Mouse (Mus musculus) lung, embryonic 16.5 days (tissue): ENCODE data around the gene Gpld1. TPM values are rescaled to one million over a fixed set of nuclear protein-coding genes. Genes with fewer than 3 reads are reported as not detected.

Experiments
- ATAC-seq: fragments of 200-750 bp; cut with Nextera tagmentation; 2 replicates; pipeline ENCODE4 v1.8.0; 2017; ENCODE audit warnings: low read depth, mild to moderate bottlenecking, moderate library complexity
- H3K27ac ChIP-seq: fragments of 300-500 bp; sonication (generic); 2 replicates; pipeline ENCODE4 v1.5.1; 2014; ENCODE audit warnings: mild to moderate bottlenecking, control low read depth, low read length
- H3K27me3 ChIP-seq: fragments of 300-500 bp; sonication (generic); 2 replicates; pipeline ENCODE4 v1.6.1; 2014; ENCODE audit warnings: low read depth, low read length, mixed read lengths; ENCODE audit not compliant: control insufficient read depth, insufficient read depth
- H3K36me3 ChIP-seq: fragments of 300-500 bp; sonication (generic); 2 replicates; pipeline ENCODE4 v1.6.1; 2014; ENCODE audit warnings: low read length; ENCODE audit not compliant: control insufficient read depth, insufficient read depth
- H3K4me1 ChIP-seq: fragments of 300-500 bp; sonication (generic); replicated peaks from 2 replicates; pipeline ENCODE4 v1.6.1; 2014; ENCODE audit warnings: low read length, mixed read lengths; ENCODE audit not compliant: control insufficient read depth, insufficient read depth
- H3K4me2 ChIP-seq: fragments of 300-500 bp; sonication (generic); 2 replicates; pipeline ENCODE4 v1.6.1; 2014; ENCODE audit warnings: low read depth, low read length, control low read depth
- H3K4me3 ChIP-seq: fragments of 300-500 bp; sonication (generic); 2 replicates; pipeline ENCODE4 v1.5.1; 2014; ENCODE audit warnings: mild to moderate bottlenecking, low read length, control low read depth
- H3K9ac ChIP-seq: fragments of 300-500 bp; sonication (generic); 2 replicates; pipeline ENCODE4 v1.6.1; 2014; ENCODE audit warnings: low read length, control low read depth
- H3K9me3 ChIP-seq: fragments of 300-500 bp; sonication (generic); 2 replicates; pipeline ENCODE4 v1.6.1; 2016; ENCODE audit warnings: low read length; ENCODE audit not compliant: control insufficient read depth
- WGBS: fragments of 180-500 bp; shearing (Covaris S2); extraction: QIAGEN DNeasy Blood & Tissue Kit; methylation state at CpG from one replicate; pipeline ENCODE4 v1.1.7; 2014; 5-methylcytosine and 5-hydroxymethylcytosine counted together
- polyA plus RNA-seq: library from polyadenylated mRNA; unstranded; fragments of >200 nt; fragmentation: Nextera tagmentation; extraction: Ambion mirVana; gene quantifications from 2 replicates; pipeline ENCODE4 v1.2.1, GENCODE M21; 2015

Gpld1 gene
- polyA plus RNA-seq, 1 experiment from 2014 or later = 1.7 TPM

DNA sequence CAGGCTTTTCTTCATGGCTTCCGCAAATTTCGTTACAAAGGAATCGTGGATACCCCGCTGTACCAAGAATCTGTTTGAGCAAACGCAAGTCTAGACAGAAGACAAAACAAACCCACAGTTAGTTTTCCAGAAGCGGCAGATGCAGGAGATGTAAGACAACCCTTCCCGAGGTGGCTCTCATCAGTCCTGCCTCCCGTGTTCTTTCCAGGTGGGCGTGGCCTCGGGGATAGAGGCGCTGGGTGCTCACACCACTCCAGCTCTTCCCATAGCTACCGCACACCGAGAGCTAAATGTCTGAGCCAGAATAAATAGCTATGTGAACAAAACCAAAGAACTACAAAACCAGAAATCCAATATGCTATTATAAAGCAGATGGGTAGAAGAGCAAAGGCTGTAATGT, 27.1 kb upstream of the Gpld1 start:
- no peaks in the 10 kb centered on the region for H3K27me3 ChIP-seq
- H3K4me1 ChIP-seq = no peaks in the 10 kb centered on the region
- H3K9me3 ChIP-seq = no peaks in the 10 kb centered on the region
- H3K4me3 ChIP-seq = no peak overlapping the region
- peaks cover 13% of the 10 kb centered on the region for H3K36me3 ChIP-seq
- ATAC-seq = no peak
- H3K4me2 ChIP-seq = no peak overlapping the region
- no peak overlapping the region for H3K27ac ChIP-seq
- 67% methylated on average over 13 of the region's 13 CpGs for WGBS
- no peak overlapping the region for H3K9ac ChIP-seq

DNA sequence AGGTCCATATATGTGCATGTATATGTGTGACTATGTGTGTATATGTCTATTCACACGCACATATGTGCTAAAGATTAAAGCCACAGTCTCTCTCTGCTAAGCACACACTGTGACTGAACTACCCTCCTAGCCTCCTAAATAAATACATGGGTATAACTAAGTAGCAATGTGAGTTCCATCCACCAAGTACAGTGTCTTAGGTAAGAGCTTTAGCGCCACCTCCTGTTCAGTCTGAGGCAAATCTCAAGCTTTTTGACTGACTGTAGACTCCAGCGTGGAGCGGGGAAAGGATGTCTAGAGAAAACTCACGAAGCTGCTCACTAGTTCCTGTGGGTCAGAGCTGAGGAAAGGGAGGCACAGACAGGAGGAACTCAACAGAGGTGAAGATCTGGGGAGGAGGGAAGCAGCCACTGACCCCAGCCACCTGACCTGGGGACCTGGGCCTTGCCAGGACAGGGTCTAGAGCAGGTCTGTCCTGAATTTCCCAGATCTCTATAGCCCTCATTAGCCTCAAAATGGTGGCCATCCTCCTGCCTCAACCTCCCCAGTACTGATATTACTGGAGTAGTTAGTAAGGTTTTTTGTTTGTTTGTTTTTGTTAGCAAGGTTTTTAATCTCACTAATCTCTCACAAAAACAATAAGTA, 22.5 kb upstream of the Gpld1 start:
- no peaks in the 10 kb centered on the region for H3K4me1 ChIP-seq
- no peak overlapping the region for H3K9ac ChIP-seq
- H3K4me3 ChIP-seq = no peak overlapping the region
- no peaks in the 10 kb centered on the region for H3K9me3 ChIP-seq
- no peak overlapping the region for H3K4me2 ChIP-seq
- no peaks in the 10 kb centered on the region for H3K27me3 ChIP-seq
- H3K36me3 ChIP-seq = peaks cover 9% of the 10 kb centered on the region
- H3K27ac ChIP-seq = no peak overlapping the region
- WGBS = 20% methylated on average over 5 of the region's 5 CpGs
- ATAC-seq = peak; percentile 74

DNA sequence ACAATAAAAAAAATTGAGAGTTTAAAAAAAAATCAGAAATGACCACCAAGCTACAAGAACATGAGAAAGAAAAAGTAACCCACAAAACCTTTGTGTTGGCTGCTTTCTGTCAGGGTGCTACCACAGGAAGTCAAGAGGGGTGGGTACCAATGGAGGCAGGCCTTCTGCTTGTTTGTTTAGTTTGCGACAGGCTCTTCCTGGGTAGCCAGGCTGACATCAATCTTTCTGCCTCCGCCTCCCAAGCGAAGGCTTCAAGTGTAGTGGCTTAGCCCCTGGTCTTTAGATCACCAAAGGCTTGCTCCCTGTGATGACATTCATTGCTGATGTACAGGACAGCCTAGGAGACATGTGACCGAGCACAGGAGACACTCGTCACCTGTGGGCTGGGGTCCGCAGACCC, 21.7 kb upstream of the Gpld1 start:
- no peak for ATAC-seq
- no peak overlapping the region for H3K9ac ChIP-seq
- 66% methylated on average over 6 of the region's 6 CpGs for WGBS
- H3K27me3 ChIP-seq = no peaks in the 10 kb centered on the region
- no peak overlapping the region for H3K4me3 ChIP-seq
- no peaks in the 10 kb centered on the region for H3K4me1 ChIP-seq
- H3K4me2 ChIP-seq = no peak overlapping the region
- no peak overlapping the region for H3K27ac ChIP-seq
- H3K9me3 ChIP-seq = no peaks in the 10 kb centered on the region
- H3K36me3 ChIP-seq = peaks cover 10% of the 10 kb centered on the region

DNA sequence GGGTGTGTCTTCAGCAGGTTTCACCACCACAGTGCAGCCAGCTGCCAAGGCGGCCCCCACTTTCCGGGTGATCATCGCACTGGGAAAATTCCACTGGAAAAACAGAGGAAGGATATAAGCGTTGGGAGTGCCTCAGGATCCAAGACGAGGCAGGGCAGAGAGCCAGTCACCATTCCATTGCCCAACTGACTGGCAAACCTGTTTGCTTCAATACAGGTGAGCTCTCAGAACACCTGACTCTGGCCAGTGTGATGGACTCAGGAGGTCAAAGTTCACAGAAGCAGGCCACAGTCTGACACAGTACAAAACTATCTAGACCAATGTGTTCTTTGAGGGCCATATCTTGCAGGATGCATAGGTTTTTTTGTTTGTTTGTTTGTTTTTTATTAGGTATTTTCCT, 19.0 kb upstream of the Gpld1 start:
- Histone ChIP-seq H3K4me2 (no peak overlapping the region), H3K4me3 (no peak overlapping the region), H3K27me3 (no peaks in the 10 kb centered on the region), H3K9me3 (no peaks in the 10 kb centered on the region), H3K36me3 (peaks cover 7% of the 10 kb centered on the region; the same call in 1 of the 2 replicates), H3K4me1 (peaks cover 4% of the 10 kb centered on the region; the same call in 1 of the 2 replicates), H3K9ac (no peak overlapping the region), H3K27ac (no peak overlapping the region)
- ATAC-seq = no peak
- 89% methylated on average over 5 of the region's 5 CpGs for WGBS

DNA sequence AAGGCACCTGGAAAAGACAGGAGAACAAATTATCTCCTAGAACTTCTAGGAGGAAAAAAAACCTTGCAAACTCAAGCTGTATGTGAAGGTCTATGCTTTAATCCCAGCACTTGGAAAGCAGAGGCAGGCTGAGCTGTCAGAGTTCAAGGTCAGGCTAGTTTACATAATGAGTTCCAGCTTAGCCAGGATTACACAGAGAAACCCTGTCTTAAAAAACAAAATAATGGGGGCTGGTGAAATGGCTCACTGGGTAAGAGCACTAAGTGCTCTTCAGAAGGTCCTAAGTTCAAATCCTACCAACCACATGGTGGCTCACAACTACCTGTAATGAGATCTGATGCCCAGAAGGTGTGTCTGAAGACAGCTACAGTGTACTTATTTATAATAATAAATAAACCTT, 12.4 kb upstream of the Gpld1 start:
- Histone ChIP-seq H3K9me3 (no peaks in the 10 kb centered on the region; the same call in 1 of the 2 replicates), H3K4me3 (no peak overlapping the region), H3K27ac (no peak overlapping the region), H3K4me1 (peaks cover 4% of the 10 kb centered on the region; the same call in 1 of the 2 replicates), H3K9ac (no peak overlapping the region), H3K4me2 (no peak overlapping the region), H3K27me3 (no peaks in the 10 kb centered on the region), H3K36me3 (no peaks in the 10 kb centered on the region)
- ATAC-seq = no peak

DNA sequence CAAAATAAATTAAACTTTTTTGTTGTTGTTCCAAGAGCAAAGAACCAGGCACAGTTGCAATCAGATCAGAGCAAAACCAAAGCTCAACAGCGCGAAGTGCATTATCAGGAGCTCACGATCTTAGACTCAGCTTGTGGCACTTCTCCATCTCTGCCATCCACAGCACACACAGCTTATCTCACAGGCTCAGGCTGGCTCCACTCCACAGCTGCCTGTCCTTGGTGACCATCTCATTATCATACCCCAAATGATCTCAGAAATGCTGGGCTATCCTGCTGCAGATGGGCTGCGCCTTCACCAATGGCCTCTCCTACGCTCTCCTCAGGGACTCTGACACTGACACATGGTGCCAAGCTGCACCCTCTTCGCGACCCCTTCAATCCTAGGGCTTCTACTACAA, 9.8 kb upstream of the Gpld1 start:
- ATAC-seq = no peak
- peaks cover 9% of the 10 kb centered on the region for H3K4me1 ChIP-seq
- no peaks in the 10 kb centered on the region for H3K27me3 ChIP-seq
- H3K36me3 ChIP-seq = no peaks in the 10 kb centered on the region
- no peak overlapping the region for H3K9ac ChIP-seq
- WGBS = 88% methylated on average over 7 of the region's 7 CpGs
- no peak overlapping the region for H3K27ac ChIP-seq
- no peaks in the 10 kb centered on the region; the same call in 1 of the 2 replicates for H3K9me3 ChIP-seq
- no peak overlapping the region for H3K4me2 ChIP-seq
- no peak overlapping the region for H3K4me3 ChIP-seq

DNA sequence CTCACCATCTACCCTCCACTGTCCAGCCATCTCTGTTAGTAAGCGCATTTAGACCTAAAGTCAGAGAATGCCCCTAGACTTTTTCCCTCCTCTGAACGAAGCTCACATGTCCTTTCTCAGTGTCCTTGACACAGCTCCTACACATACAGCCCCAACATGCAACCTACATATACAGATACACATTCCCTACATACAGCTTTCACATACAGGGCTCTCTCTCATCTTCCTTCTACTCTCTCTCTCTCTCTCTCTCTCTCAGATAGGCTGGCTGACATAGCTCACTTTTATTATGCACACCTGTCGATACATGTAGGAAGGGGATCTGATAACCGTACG, 6.2 kb upstream of the Gpld1 start:
- Histone ChIP-seq H3K4me1 (peaks cover 14% of the 10 kb centered on the region), H3K9me3 (no peaks in the 10 kb centered on the region; the same call in 1 of the 2 replicates), H3K27me3 (no peaks in the 10 kb centered on the region), H3K4me2 (peak overlapping the region; percentile 60), H3K36me3 (no peaks in the 10 kb centered on the region), H3K9ac (peak overlapping the region; percentile 95), H3K27ac (no peak overlapping the region), H3K4me3 (peak overlapping the region; percentile 94)
- WGBS = 29% methylated on average over 5 of the region's 5 CpGs
- ATAC-seq = peak; percentile 20; the same call in 1 of the 2 replicates

DNA sequence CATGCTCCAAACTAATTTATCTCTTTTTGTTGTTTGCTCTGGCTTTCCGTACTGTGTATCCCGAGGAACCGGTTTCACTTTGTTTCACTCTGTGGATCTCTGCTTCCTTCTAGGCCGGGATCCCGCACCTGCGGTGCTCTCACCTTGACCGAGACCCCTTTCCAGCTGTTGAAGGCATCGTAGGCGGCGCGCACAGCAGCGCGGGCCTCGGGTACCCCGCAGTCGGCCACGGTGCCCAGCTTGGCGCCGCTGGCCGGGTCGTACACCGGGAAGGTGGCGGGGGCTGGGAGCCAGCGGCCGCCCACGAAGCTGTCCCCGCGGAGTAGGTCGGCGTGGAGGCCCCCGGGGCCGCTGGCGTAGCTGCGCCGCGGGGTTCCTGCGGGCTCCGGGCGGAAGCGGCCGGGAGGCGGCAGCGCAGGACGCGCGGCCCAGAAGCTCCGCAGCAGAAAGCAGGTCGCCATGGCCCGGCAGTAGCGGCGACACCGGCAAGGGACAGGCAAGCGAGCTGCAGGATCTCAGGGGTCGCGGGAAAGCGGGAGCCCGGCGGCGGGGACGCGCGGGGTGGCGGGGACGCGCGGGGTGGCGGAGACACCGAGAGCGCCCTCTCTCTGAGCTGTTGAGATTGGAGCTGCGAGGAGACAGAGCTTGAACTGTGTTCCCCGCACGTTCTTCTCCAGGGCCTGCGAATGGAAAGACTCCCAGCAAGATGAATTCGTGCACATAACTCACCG, 5.7 kb upstream of the Gpld1 start, which contains the start of gene Aldh5a1:
Gene Aldh5a1, minus strand, starts transcription at position 554 of the 731 bp plus-strand sequence.
- Histone ChIP-seq H3K4me3 (peak within 1 kb of the TSS; percentile 94), H3K36me3 (no peaks in the 10 kb centered on the region), H3K4me2 (peak within 1 kb of the TSS; percentile 60), H3K4me1 (peaks cover 14% of the 10 kb centered on the region), H3K27ac (peak within 1 kb of the TSS; percentile 81), H3K9ac (peak within 1 kb of the TSS; percentile 95), H3K27me3 (no peaks in the 10 kb centered on the region), H3K9me3 (no peaks in the 10 kb centered on the region; the same call in 1 of the 2 replicates)
- under 1% methylated on average over 75 of the region's 75 CpGs for WGBS
- peak; percentile 77 for ATAC-seq

DNA sequence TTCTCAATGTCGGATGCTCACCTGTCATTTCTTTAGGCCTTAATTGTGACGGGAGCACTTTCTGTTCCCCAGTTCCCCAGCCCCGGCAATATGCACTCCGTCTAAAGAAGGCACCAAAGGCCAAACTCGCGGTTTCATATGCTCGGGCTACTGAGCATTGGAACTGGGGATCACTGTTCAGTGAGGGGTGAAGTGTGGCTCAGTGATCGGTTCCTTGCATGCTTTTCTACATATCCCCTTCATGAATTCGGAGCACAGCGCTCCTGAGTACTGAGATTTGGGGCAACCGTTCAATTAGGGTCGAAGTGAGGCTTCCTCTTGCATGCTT, 5.1 kb upstream of the Gpld1 start:
- Histone ChIP-seq H3K9ac (peak overlapping the region; percentile 95), H3K4me1 (peaks cover 14% of the 10 kb centered on the region), H3K4me2 (peak overlapping the region; percentile 60), H3K27me3 (no peaks in the 10 kb centered on the region), H3K4me3 (peak overlapping the region; percentile 94), H3K9me3 (no peaks in the 10 kb centered on the region; the same call in 1 of the 2 replicates), H3K27ac (no peak overlapping the region), H3K36me3 (no peaks in the 10 kb centered on the region)
- ATAC-seq = peak; percentile 32; the same call in 1 of the 2 replicates
- 17% methylated on average over 12 of the region's 12 CpGs for WGBS
